Mouse (Mus musculus) C2C12 (cell line): ENCODE measurements around the gene Plekhh2.

Experiments used
- CEBPB ChIP-seq: IDR thresholded peaks from one replicate; pipeline ENCODE4 v1.6.1; 2011; ENCODE audit warnings: low read depth, mild to moderate bottlenecking, control low read depth, moderate library complexity
- CTCF ChIP-seq: IDR thresholded peaks from one replicate; pipeline ENCODE4 v1.5.1; 2011; ENCODE audit not compliant: control insufficient read depth, insufficient read depth, insufficient read length
- FOSL1 ChIP-seq: IDR thresholded peaks from one replicate; pipeline ENCODE4 v1.8.0; 2011; ENCODE audit warnings: mild to moderate bottlenecking, low read length; ENCODE audit not compliant: poor library complexity, insufficient read depth, severe bottlenecking
- MAX ChIP-seq: IDR thresholded peaks from one replicate; pipeline ENCODE4 v1.6.1; 2011; ENCODE audit warnings: mild to moderate bottlenecking, control low read depth
- MYOD1 ChIP-seq: IDR thresholded peaks from one replicate; pipeline ENCODE4 v1.6.1; 2011; ENCODE audit warnings: low read depth; ENCODE audit not compliant: control insufficient read depth, insufficient read length
- MYOG ChIP-seq: IDR thresholded peaks from one replicate; pipeline ENCODE4 v1.6.1; 2011; ENCODE audit not compliant: control insufficient read depth, insufficient read length; ENCODE audit errors: extremely low read depth
- USF1 ChIP-seq: IDR thresholded peaks from one replicate; pipeline ENCODE4 v1.6.1; 2011; ENCODE audit warnings: low read depth, mild to moderate bottlenecking, control low read depth, moderate library complexity

DNA sequence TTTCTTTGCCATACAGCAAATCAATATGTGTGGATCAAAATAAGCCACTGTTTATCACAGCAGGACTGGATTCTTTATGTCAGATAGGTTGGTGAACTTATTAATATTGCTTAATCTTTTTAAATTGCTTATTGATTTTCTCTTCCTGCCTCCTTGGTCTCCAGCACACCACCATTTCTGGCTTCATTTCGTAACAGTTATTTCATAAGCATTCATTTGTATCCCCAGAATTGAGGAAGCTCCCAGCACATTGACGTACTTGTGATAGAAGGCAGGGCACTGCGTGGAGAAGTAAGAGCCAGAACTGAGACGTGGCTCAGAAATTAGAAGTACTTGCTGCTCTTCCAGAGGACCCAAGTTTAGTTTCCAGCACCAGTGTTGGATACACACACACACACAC, 135.9 kb downstream of the Plekhh2 start:
- TF ChIP-seq CTCF (no peak), MYOD1 (no peak), USF1 (no peak), MYOG (no peak), MAX (no peak), CEBPB (no peak), FOSL1 (no peak)
